Mouse (Mus musculus) C2C12 (cell line): ENCODE results near the gene Gja5. TPM values are rescaled to one million over a fixed set of nuclear protein-coding genes. Genes with fewer than 3 reads are reported as not detected.

Experiments
- H3K27me3 ChIP-seq: one replicate; pipeline ENCODE4 v1.6.1; 2011; ENCODE audit not compliant: control insufficient read depth, insufficient read depth, insufficient read length
- H3K36me3 ChIP-seq: one replicate; pipeline ENCODE4 v1.6.1; 2011; ENCODE audit not compliant: control insufficient read depth, insufficient read depth
- H3K4me3 ChIP-seq: one replicate; pipeline ENCODE4 v1.5.1; 2011; ENCODE audit warnings: mild to moderate bottlenecking, control low read depth; ENCODE audit not compliant: poor library complexity, insufficient read depth, severe bottlenecking
- H3K79me2 ChIP-seq: one replicate; pipeline ENCODE4 v1.6.1; 2011; ENCODE audit not compliant: control insufficient read depth, insufficient read depth
- H3K79me3 ChIP-seq: one replicate; pipeline ENCODE4 v1.6.1; 2011; ENCODE audit warnings: low read depth, control low read depth
- H3ac ChIP-seq: one replicate; pipeline ENCODE3; 2011; ENCODE audit warnings: low read depth; ENCODE audit not compliant: control insufficient read depth, insufficient read length
- CEBPB ChIP-seq: IDR thresholded peaks from one replicate; pipeline ENCODE4 v1.6.1; 2011; ENCODE audit warnings: low read depth, mild to moderate bottlenecking, control low read depth, moderate library complexity
- CTCF ChIP-seq: IDR thresholded peaks from one replicate; pipeline ENCODE4 v1.5.1; 2011; ENCODE audit not compliant: control insufficient read depth, insufficient read depth, insufficient read length
- FOSL1 ChIP-seq: IDR thresholded peaks from one replicate; pipeline ENCODE4 v1.8.0; 2011; ENCODE audit warnings: mild to moderate bottlenecking, low read length; ENCODE audit not compliant: poor library complexity, insufficient read depth, severe bottlenecking
- MAX ChIP-seq: IDR thresholded peaks from one replicate; pipeline ENCODE4 v1.6.1; 2011; ENCODE audit warnings: mild to moderate bottlenecking, control low read depth
- MYOD1 ChIP-seq: IDR thresholded peaks from one replicate; pipeline ENCODE4 v1.6.1; 2011; ENCODE audit warnings: low read depth; ENCODE audit not compliant: control insufficient read depth, insufficient read length
- MYOG ChIP-seq: IDR thresholded peaks from one replicate; pipeline ENCODE4 v1.6.1; 2011; ENCODE audit not compliant: control insufficient read depth, insufficient read length; ENCODE audit errors: extremely low read depth
- USF1 ChIP-seq: IDR thresholded peaks from one replicate; pipeline ENCODE4 v1.6.1; 2011; ENCODE audit warnings: low read depth, mild to moderate bottlenecking, control low read depth, moderate library complexity
- polyA plus RNA-seq: library from polyadenylated mRNA; unstranded; fragments of >200 nt; fragmentation: generic; extraction: Trizol; gene quantifications from one replicate; pipeline ENCODE4 v1.2.1, GENCODE M21; 2012; ENCODE audit warnings: missing spikeins

Gja5 gene
- polyA plus RNA-seq, 1 experiment: 0.12 TPM

- Histone ChIP-seq H3K4me3 (no peak overlapping the region), H3K27me3 (no peaks in the 10 kb centered on the region), H3K79me3 (no peaks in the 10 kb centered on the region), H3ac (no peak overlapping the region), H3K79me2 (no peaks in the 10 kb centered on the region), H3K36me3 (no peaks in the 10 kb centered on the region)
- TF ChIP-seq CTCF: no peak
- peak; percentile 82 for TF ChIP-seq MYOD1
- TF ChIP-seq MYOG: no peak
- peak; percentile 49 for TF ChIP-seq MAX
- TF ChIP-seq FOSL1: peak; percentile 9
Observed at GRCm38 (mm10) chr3:97007010-97007448, 102.5 kb downstream of the Gja5 start.

GRCm38 (mm10) chr3:97025226-97025625 is 120.7 kb downstream of the Gja5 start:
- no peak overlapping the region for H3ac ChIP-seq
- no peak for TF ChIP-seq CEBPB
- no peak for TF ChIP-seq USF1
- TF ChIP-seq CTCF: no peak
- peak; percentile 31 for TF ChIP-seq FOSL1
- TF ChIP-seq MYOD1: no peak
- H3K27me3 ChIP-seq: no peaks in the 10 kb centered on the region
- no peaks in the 10 kb centered on the region for H3K79me2 ChIP-seq
- no peaks in the 10 kb centered on the region for H3K36me3 ChIP-seq
- H3K79me3 ChIP-seq: no peaks in the 10 kb centered on the region
- H3K4me3 ChIP-seq: no peak overlapping the region

GRCm38 (mm10) chr3:97032053-97032496 is 127.6 kb downstream of the Gja5 start:
- no peak overlapping the region for H3ac ChIP-seq
- H3K36me3 ChIP-seq: no peaks in the 10 kb centered on the region
- no peak for TF ChIP-seq FOSL1
- TF ChIP-seq MYOD1: no peak
- TF ChIP-seq USF1: no peak
- no peak for TF ChIP-seq CEBPB
- TF ChIP-seq CTCF: no peak
- no peak for TF ChIP-seq MYOG
- TF ChIP-seq MAX: no peak
- no peaks in the 10 kb centered on the region for H3K27me3 ChIP-seq
- no peak overlapping the region for H3K4me3 ChIP-seq
- no peaks in the 10 kb centered on the region for H3K79me3 ChIP-seq
- H3K79me2 ChIP-seq: no peaks in the 10 kb centered on the region

- Histone ChIP-seq H3K27me3 (no peaks in the 10 kb centered on the region), H3ac (no peak overlapping the region), H3K79me3 (no peaks in the 10 kb centered on the region), H3K36me3 (no peaks in the 10 kb centered on the region), H3K79me2 (no peaks in the 10 kb centered on the region), H3K4me3 (no peak overlapping the region)
- no peak for TF ChIP-seq CTCF
- TF ChIP-seq USF1: no peak
- no peak for TF ChIP-seq FOSL1
- no peak for TF ChIP-seq MYOG
- TF ChIP-seq MAX: no peak
- TF ChIP-seq MYOD1: no peak
- no peak for TF ChIP-seq CEBPB
Observed at GRCm38 (mm10) chr3:97035558-97035957, 131.1 kb downstream of the Gja5 start.

- Histone ChIP-seq H3K36me3 (no peaks in the 10 kb centered on the region), H3K27me3 (no peaks in the 10 kb centered on the region), H3ac (no peak overlapping the region), H3K79me3 (no peaks in the 10 kb centered on the region), H3K4me3 (no peak overlapping the region), H3K79me2 (no peaks in the 10 kb centered on the region)
- TF ChIP-seq USF1 (no peak), CTCF (no peak), MYOD1 (no peak), MAX (no peak), FOSL1 (no peak), MYOG (no peak)
Observed at GRCm38 (mm10) chr3:97037119-97037518, 132.6 kb downstream of the Gja5 start.

GRCm38 (mm10) chr3:97039721-97040120 is 135.2 kb downstream of the Gja5 start:
- Histone ChIP-seq H3K36me3 (no peaks in the 10 kb centered on the region), H3K79me2 (no peaks in the 10 kb centered on the region), H3ac (no peak overlapping the region), H3K79me3 (no peaks in the 10 kb centered on the region), H3K4me3 (no peak overlapping the region), H3K27me3 (no peaks in the 10 kb centered on the region)
- no peak for TF ChIP-seq CTCF
- TF ChIP-seq FOSL1: no peak
- TF ChIP-seq MAX: no peak
- no peak for TF ChIP-seq USF1
- TF ChIP-seq CEBPB: no peak
- no peak for TF ChIP-seq MYOD1
- no peak for TF ChIP-seq MYOG
